Mouse (Mus musculus): ENCODE measurements around the gene Asns. TPM values are rescaled to one million over a fixed set of nuclear protein-coding genes. Genes with fewer than 3 reads are reported as not detected.

Asns gene
- polyA plus RNA-seq (2012; rRNA removed), result 9.4 and 13.7 TPM in 2 replicates

DNA sequence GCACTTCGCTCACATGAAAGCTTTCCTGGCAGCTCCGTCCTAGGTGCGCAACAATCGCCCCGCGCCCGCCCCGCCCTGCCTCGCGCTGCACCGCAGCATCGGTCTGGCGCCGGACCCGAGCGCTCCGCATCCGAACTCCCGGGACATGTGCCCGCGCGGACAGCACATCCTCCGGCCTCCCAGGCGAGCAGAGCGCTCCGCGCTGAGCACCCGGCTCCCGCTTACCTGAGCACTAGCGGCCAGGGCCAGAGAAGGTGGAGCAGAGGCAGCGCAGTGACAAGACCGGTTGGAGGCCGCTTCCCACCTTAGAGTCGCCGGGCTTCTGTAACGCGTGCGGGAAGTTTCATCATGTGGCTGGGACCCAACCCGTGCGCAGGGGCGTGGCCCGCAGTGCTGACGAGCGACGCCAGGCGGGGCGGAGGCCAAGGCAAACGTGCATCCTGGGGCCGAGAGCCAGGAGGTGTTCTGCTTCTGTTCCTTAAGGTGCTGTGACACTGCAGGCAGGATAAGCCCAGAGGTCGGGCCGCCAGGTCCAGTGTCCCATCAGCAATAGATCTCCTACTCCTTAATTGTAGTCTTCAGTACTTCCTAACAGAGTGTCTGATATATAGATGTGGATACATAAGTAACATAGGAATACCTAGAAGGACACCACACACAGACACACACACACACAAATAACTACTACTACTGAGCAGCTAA lies at the start of gene Asns:
TSS of gene Asns (minus strand) at position 371 of the 702 bp plus-strand sequence.
- DNase-seq, result peak; percentile 76
- TF ChIP-seq CTCF (IDR thresholded peaks at IDR 0.05; ENCODE audit: insufficient read depth, low read length), result no peak
- TF ChIP-seq POLR2A (IDR thresholded peaks at IDR 0.05; ENCODE audit: borderline replicate concordance, extremely low read depth, low read depth, low read length), result no peak
- H3K4me3 ChIP-seq (replicated peaks; ENCODE audit: extremely low read depth, low read depth, low read length), result peak within 1 kb of the TSS; percentile 54
- WGBS, result under 1% methylated on average over 51 of the region's 51 CpGs
- H3K4me1 ChIP-seq (ENCODE audit: control insufficient read depth, insufficient read depth, low read length), result no peaks in the 10 kb centered on the region

DNA sequence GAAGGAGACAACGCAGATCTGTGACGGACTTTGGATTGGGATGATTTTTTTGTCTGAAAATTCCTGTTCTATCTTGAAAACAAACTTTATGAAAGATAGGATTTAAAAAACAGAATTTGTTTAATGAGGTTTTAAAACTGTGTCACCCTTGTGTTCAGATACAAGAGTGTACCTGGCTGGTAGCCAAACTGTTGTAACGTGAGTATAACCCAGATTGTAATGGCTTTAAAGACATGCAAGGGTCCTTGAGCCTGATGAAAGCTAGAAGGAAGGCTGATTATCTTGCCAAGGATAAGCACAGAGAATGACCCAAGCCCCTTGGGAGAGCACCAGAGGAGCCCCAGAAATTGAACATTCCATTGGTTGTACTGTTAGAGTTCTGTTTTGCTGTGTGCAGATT lies 48.7 kb upstream of the Asns start:
- Histone ChIP-seq H3K4me1 (ENCODE audit: control insufficient read depth, insufficient read depth, low read length) (no peaks in the 10 kb centered on the region), H3K4me3 (replicated peaks; ENCODE audit: extremely low read depth, low read depth, low read length) (no peak overlapping the region)
- no peak for TF ChIP-seq CTCF (IDR thresholded peaks at IDR 0.05; ENCODE audit: insufficient read depth, low read length)
- no peak for TF ChIP-seq POLR2A (IDR thresholded peaks at IDR 0.05; ENCODE audit: borderline replicate concordance, extremely low read depth, low read depth, low read length)
- WGBS, result 49% methylated on average over 3 of the region's 3 CpGs
- DNase-seq, result no peak

DNA sequence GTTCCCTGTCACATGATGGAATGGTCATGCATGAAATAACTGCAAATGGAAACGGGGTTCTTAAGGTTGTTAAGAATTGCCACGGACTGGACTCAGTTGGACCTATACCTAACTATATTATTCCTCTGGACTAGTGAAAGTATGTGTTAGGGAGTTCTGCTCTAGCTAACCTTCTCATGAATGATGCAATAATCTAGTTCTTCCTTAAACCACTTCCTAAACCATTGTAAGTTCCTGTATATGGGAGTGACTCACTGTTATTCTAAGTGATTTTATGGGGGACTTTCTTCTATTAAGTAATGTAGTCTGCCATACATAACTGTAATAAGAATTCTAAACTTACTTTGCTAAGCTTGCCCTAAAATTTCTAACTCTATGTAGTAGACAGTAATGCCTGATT lies 44.8 kb upstream of the Asns start:
- TF ChIP-seq CTCF (IDR thresholded peaks at IDR 0.05; ENCODE audit: insufficient read depth, low read length) (no peak), POLR2A (IDR thresholded peaks at IDR 0.05; ENCODE audit: borderline replicate concordance, extremely low read depth, low read depth, low read length) (no peak)
- H3K4me3 ChIP-seq (replicated peaks; ENCODE audit: extremely low read depth, low read depth, low read length), result no peak overlapping the region
- no peak for DNase-seq
- WGBS, result 91% methylated on average over 2 of the region's 2 CpGs
- 0 out of 2 replicates have a peak, but pooled peaks cover 2% of the 10 kb centered on the region for H3K4me1 ChIP-seq (ENCODE audit: control insufficient read depth, insufficient read depth, low read length)

DNA sequence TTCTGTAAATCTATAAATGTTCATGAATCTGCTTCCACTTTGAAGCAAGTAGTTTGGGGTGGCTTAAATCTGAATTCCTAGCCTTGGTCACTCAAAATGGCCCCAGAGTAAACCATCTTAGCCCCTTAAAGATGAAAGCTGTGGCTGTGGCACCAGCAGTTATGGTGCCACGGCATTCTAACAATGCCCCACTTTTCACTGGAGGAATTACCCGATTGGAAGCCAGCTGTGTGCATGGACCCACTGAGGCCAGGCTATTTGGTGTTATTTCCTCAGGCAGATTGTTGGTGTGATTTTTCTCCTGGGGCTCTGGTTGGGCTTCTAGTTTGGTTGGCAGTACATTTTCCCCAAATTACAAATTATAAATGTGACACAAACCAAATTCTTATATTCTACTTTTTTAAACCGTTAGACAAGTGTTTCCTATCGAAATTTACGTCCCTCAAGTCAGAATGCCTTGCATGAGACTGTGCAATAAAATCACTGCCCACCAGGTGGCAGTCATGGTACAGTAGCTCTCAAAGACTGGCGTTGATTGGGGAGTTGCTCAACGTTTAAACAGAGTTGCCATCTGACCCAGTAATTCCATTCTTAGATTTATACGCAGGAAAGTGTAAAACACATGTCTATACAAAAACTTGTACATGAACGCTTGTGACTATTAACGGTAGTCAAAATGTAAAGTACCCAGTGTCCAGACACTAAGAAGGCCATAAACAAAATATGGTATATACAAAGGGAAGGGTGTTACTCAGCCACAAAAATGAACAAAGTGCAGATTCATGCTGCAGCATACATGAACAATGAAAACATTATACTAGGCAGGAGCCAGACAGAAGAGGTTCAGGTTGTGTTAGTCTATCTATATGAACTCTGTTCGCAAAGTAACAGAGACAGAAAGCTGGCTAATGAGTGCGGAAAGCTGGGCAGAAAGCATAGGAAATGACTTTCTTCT lies 40.0 kb upstream of the Asns start:
- WGBS, result 27% methylated on average over 12 of the region's 12 CpGs
- DNase-seq, result peak; percentile 85
- Histone ChIP-seq H3K4me3 (replicated peaks; ENCODE audit: extremely low read depth, low read depth, low read length) (no peak overlapping the region), H3K4me1 (ENCODE audit: control insufficient read depth, insufficient read depth, low read length) (0 out of 2 replicates have a peak, but pooled peaks cover 2% of the 10 kb centered on the region)
- TF ChIP-seq CTCF (IDR thresholded peaks at IDR 0.05; ENCODE audit: insufficient read depth, low read length) (peak; percentile 72), POLR2A (IDR thresholded peaks at IDR 0.05; ENCODE audit: borderline replicate concordance, extremely low read depth, low read depth, low read length) (no peak)

DNA sequence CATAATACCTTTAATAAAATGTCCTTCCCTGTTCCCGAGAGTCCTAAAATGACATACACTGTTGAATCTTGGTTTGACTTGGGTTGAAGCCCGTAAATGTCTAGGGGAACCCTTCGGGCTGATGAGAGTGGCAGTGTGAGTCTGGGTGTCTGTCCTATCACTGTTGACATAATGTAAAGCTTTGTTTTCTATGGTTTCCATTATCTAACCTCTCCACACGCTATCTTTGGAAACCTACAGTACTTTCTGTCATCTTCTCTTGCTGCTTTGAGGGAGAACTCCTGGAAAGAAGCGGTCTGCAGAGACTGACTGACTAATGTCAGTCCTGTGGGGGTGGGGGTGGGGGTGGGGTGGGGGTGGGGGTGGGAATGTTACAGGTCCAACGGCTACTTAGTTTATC lies 39.0 kb upstream of the Asns start:
- TF ChIP-seq CTCF (IDR thresholded peaks at IDR 0.05; ENCODE audit: insufficient read depth, low read length), result no peak
- no peak for TF ChIP-seq POLR2A (IDR thresholded peaks at IDR 0.05; ENCODE audit: borderline replicate concordance, extremely low read depth, low read depth, low read length)
- H3K4me3 ChIP-seq (replicated peaks; ENCODE audit: extremely low read depth, low read depth, low read length), result no peak overlapping the region
- WGBS, result 68% methylated on average over 6 of the region's 6 CpGs

DNA sequence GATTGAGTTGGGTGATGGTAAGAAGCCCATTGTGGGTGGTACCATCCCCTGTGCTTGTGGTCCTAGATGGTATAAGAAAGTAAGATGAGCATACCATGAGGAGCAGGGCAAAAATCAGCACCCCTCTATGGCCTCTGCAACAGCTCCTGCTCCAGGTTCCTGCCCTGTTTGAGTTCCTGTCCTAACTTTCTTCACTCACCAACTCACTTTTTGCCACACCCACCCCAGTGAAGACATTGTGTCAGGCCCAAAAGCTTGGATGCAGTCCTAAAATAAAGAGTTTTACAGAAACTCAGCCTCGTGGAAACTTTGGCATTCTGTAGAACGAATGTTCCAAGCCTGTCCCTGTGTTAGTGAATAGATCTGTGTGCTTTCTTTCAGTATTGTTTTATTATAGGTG lies 36.1 kb upstream of the Asns start:
- DNase-seq, result no peak

More for the DNA sequence above, 39.0 kb upstream of the Asns start:
- H3K4me1 ChIP-seq (ENCODE audit: control insufficient read depth, insufficient read depth, low read length), result 0 out of 2 replicates have a peak, but pooled peaks cover 2% of the 10 kb centered on the region
- DNase-seq, result no peak

DNA sequence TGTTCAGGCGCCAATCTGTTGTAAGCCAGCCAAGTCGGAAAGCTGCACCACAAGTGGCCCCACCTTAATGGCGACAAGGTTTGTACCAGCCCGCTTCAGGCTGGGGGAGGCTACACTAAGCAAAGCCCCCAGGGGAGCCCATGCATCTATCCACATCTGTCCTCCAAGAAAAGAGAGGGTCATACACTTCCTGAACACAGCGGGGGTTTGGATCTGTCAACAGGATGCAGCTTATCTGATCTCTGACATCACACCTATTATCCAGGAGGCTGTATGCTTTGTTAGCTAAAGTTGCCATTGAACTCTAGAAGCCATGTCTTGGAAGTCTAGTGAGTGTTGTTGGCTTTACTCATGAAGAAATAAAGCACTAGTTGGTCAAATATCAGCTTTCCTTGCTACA lies 35.2 kb upstream of the Asns start:
- Histone ChIP-seq H3K4me3 (replicated peaks; ENCODE audit: extremely low read depth, low read depth, low read length) (no peak overlapping the region), H3K4me1 (ENCODE audit: control insufficient read depth, insufficient read depth, low read length) (no peaks in the 10 kb centered on the region)
- TF ChIP-seq CTCF (IDR thresholded peaks at IDR 0.05; ENCODE audit: insufficient read depth, low read length), result no peak
- no peak for DNase-seq
- WGBS, result 80% methylated on average over 5 of the region's 5 CpGs

More for the DNA sequence above, 36.1 kb upstream of the Asns start:
- H3K4me1 ChIP-seq (ENCODE audit: control insufficient read depth, insufficient read depth, low read length), result 0 out of 2 replicates have a peak, but pooled peaks cover 2% of the 10 kb centered on the region
- 83% methylated on average over 2 of the region's 2 CpGs for WGBS
- no peak overlapping the region for H3K4me3 ChIP-seq (replicated peaks; ENCODE audit: extremely low read depth, low read depth, low read length)
- TF ChIP-seq POLR2A (IDR thresholded peaks at IDR 0.05; ENCODE audit: borderline replicate concordance, extremely low read depth, low read depth, low read length) (no peak), CTCF (IDR thresholded peaks at IDR 0.05; ENCODE audit: insufficient read depth, low read length) (no peak)

DNA sequence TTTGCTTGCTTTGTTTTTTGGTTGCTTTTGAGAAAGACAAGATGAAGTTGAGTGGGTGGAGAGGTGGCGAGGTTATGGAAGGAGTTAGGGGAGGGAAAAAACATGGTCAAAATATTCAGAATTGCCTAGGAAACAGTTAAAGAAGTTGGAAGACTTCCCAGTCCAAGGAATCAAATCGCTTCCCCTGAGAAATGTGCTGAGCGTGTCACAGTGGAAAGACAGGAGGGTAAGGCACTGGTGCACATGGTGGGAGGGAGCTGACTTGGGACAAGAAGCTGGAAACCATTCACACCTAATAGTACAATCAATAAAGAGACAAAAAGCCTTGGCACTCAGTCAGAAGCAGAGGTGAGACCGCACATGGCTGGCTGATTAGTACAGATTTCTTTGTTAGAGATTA lies 23.2 kb upstream of the Asns start:
- TF ChIP-seq CTCF (IDR thresholded peaks at IDR 0.05; ENCODE audit: insufficient read depth, low read length), result no peak
- TF ChIP-seq POLR2A (IDR thresholded peaks at IDR 0.05; ENCODE audit: borderline replicate concordance, extremely low read depth, low read depth, low read length), result no peak
- WGBS, result 46% methylated on average over 4 of the region's 4 CpGs
- DNase-seq, result no peak
- H3K4me1 ChIP-seq (ENCODE audit: control insufficient read depth, insufficient read depth, low read length), result no peaks in the 10 kb centered on the region
- no peak overlapping the region for H3K4me3 ChIP-seq (replicated peaks; ENCODE audit: extremely low read depth, low read depth, low read length)

DNA sequence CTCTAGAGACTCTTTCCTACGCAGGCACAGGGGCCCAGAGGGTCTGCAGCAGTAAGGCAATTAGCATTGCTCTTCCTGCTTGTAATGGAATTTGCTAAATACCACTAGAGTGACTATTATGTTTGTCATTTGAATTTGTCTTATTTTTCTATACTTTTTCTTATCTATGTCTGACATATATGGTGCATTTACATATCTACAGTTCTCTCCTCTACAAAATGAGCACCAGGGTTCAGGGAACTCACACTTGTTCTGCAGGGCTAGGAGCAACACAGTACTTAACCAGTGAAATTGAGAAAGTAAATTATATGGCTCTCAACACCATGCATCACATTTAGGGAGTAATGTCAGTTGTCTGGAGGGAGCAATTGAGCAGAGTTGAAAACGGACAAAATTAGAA lies 21.2 kb upstream of the Asns start:
- WGBS, result 41% methylated on average over 2 of the region's 2 CpGs
- TF ChIP-seq POLR2A (IDR thresholded peaks at IDR 0.05; ENCODE audit: borderline replicate concordance, extremely low read depth, low read depth, low read length), result no peak
- TF ChIP-seq CTCF (IDR thresholded peaks at IDR 0.05; ENCODE audit: insufficient read depth, low read length), result no peak

More for the DNA sequence above, 21.2 kb upstream of the Asns start:
- H3K4me1 ChIP-seq (ENCODE audit: control insufficient read depth, insufficient read depth, low read length), result no peaks in the 10 kb centered on the region
- H3K4me3 ChIP-seq (replicated peaks; ENCODE audit: extremely low read depth, low read depth, low read length), result no peak overlapping the region
- no peak for DNase-seq

All from lung, adult 2 months (tissue).